Mouse (Mus musculus): Measurements from ENCODE around the gene Ston2. TPM values are rescaled to one million over a fixed set of nuclear protein-coding genes. Genes with fewer than 3 reads are reported as not detected.
A peak's percentile ranks its signal among the peaks of the same experiment; 100 is the strongest.

Gene Ston2
- polyA plus RNA-seq, 1 experiment from 2014 or later: 8.4 TPM

DNA sequence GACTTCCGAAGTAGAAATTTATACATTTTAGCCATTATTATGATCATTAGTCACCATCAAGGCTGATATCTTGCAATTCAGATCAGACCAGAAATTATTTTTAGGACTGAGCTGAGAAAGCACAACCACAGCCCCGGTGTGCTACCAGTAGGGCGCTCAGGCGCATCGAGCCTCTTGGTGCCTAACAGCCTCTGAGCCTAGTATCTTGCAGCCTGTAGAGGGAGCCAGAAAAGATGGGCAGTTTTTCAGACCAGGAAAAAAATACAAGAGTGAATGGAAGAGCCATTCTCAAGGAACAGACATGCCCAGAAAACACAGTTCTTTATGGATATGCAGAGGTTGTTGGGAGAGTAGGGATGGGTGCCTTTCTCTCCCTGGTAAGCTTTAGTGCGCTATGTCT lies 115.0 kb downstream of the Ston2 start:
- no peaks in the 10 kb centered on the region for H3K9me3 ChIP-seq (ENCODE audit: control insufficient read depth, low read length)
- WGBS: 87% methylated on average over 6 of the region's 6 CpGs
- 0 out of 2 replicates have a peak, but pooled peaks cover 2% of the 10 kb centered on the region for H3K4me1 ChIP-seq (ENCODE audit: control insufficient read depth, insufficient read depth, low read length)
- ATAC-seq (ENCODE audit: low FRiP score) (no peak), DNase-seq (ENCODE audit: low spot score, missing footprints) (no peak)
- H3K4me2 ChIP-seq: no peak overlapping the region
- no peak overlapping the region for H3K27ac ChIP-seq (ENCODE audit: low read depth, low read length)
- no peaks in the 10 kb centered on the region for H3K27me3 ChIP-seq (ENCODE audit: control insufficient read depth, insufficient read depth, low read length)
- no peak overlapping the region for H3K9ac ChIP-seq (ENCODE audit: low read length)
- no peak overlapping the region for H3K4me3 ChIP-seq (ENCODE audit: low read depth, low read length)
- H3K36me3 ChIP-seq (ENCODE audit: control insufficient read depth, insufficient read depth, low read length): no peaks in the 10 kb centered on the region

- Histone ChIP-seq H3K27ac (ENCODE audit: low read depth, low read length) (no peak overlapping the region), H3K27me3 (ENCODE audit: control insufficient read depth, insufficient read depth, low read length) (no peaks in the 10 kb centered on the region), H3K36me3 (ENCODE audit: control insufficient read depth, insufficient read depth, low read length) (no peaks in the 10 kb centered on the region), H3K4me3 (ENCODE audit: low read depth, low read length) (no peak overlapping the region), H3K4me1 (ENCODE audit: control insufficient read depth, insufficient read depth, low read length) (0 out of 2 replicates have a peak, but pooled peaks cover 2% of the 10 kb centered on the region), H3K9me3 (ENCODE audit: control insufficient read depth, low read length) (no peaks in the 10 kb centered on the region), H3K9ac (ENCODE audit: low read length) (no peak overlapping the region), H3K4me2 (no peak overlapping the region)
- no peak for DNase-seq (ENCODE audit: low spot score, missing footprints)
- ATAC-seq (ENCODE audit: low FRiP score): no peak
- WGBS: 89% methylated on average over 7 of the region's 7 CpGs
Measured at GRCm38 (mm10) chr12:91672528-91672927, 115.7 kb downstream of the Ston2 start.

- Histone ChIP-seq H3K36me3 (ENCODE audit: control insufficient read depth, insufficient read depth, low read length) (no peaks in the 10 kb centered on the region), H3K4me3 (ENCODE audit: low read depth, low read length) (no peak overlapping the region), H3K9ac (ENCODE audit: low read length) (no peak overlapping the region), H3K4me2 (no peak overlapping the region), H3K27ac (ENCODE audit: low read depth, low read length) (no peak overlapping the region), H3K27me3 (ENCODE audit: control insufficient read depth, insufficient read depth, low read length) (no peaks in the 10 kb centered on the region), H3K9me3 (ENCODE audit: control insufficient read depth, low read length) (no peaks in the 10 kb centered on the region), H3K4me1 (ENCODE audit: control insufficient read depth, insufficient read depth, low read length) (0 out of 2 replicates have a peak, but pooled peaks cover 2% of the 10 kb centered on the region)
- WGBS: 64% methylated on average over 16 of the region's 16 CpGs
- DNase-seq (ENCODE audit: low spot score, missing footprints): no peak
- ATAC-seq (ENCODE audit: low FRiP score): no peak
Measured at GRCm38 (mm10) chr12:91668529-91669245, 119.5 kb downstream of the Ston2 start.

GRCm38 (mm10) chr12:91667741-91668140 lies 120.4 kb downstream of the Ston2 start:
- no peak overlapping the region for H3K4me3 ChIP-seq (ENCODE audit: low read depth, low read length)

GRCm38 (mm10) chr12:91666607-91667006 lies 121.6 kb downstream of the Ston2 start:
- H3K27ac ChIP-seq (ENCODE audit: low read depth, low read length): no peak overlapping the region
- DNase-seq (ENCODE audit: low spot score, missing footprints) (peak; percentile 53), ATAC-seq (ENCODE audit: low FRiP score) (no peak)
- H3K4me2 ChIP-seq: no peak overlapping the region
- 0 out of 2 replicates have a peak, but pooled peaks cover 2% of the 10 kb centered on the region for H3K4me1 ChIP-seq (ENCODE audit: control insufficient read depth, insufficient read depth, low read length)
- WGBS: 86% methylated on average over 3 of the region's 3 CpGs
- H3K27me3 ChIP-seq (ENCODE audit: control insufficient read depth, insufficient read depth, low read length): no peaks in the 10 kb centered on the region
- H3K9ac ChIP-seq (ENCODE audit: low read length): no peak overlapping the region
- H3K36me3 ChIP-seq (ENCODE audit: control insufficient read depth, insufficient read depth, low read length): no peaks in the 10 kb centered on the region
- H3K9me3 ChIP-seq (ENCODE audit: control insufficient read depth, low read length): no peaks in the 10 kb centered on the region
- no peak overlapping the region for H3K4me3 ChIP-seq (ENCODE audit: low read depth, low read length)

More at GRCm38 (mm10) chr12:91667741-91668140, 120.4 kb downstream of the Ston2 start:
- no peak overlapping the region for H3K4me2 ChIP-seq
- no peak overlapping the region for H3K9ac ChIP-seq (ENCODE audit: low read length)
- no peak for ATAC-seq (ENCODE audit: low FRiP score)
- H3K36me3 ChIP-seq (ENCODE audit: control insufficient read depth, insufficient read depth, low read length): no peaks in the 10 kb centered on the region
- no peaks in the 10 kb centered on the region for H3K27me3 ChIP-seq (ENCODE audit: control insufficient read depth, insufficient read depth, low read length)
- H3K9me3 ChIP-seq (ENCODE audit: control insufficient read depth, low read length): no peaks in the 10 kb centered on the region
- WGBS: 89% methylated on average over 7 of the region's 7 CpGs
- H3K4me1 ChIP-seq (ENCODE audit: control insufficient read depth, insufficient read depth, low read length): 0 out of 2 replicates have a peak, but pooled peaks cover 2% of the 10 kb centered on the region
- DNase-seq (ENCODE audit: low spot score, missing footprints): no peak
- H3K27ac ChIP-seq (ENCODE audit: low read depth, low read length): no peak overlapping the region

DNA sequence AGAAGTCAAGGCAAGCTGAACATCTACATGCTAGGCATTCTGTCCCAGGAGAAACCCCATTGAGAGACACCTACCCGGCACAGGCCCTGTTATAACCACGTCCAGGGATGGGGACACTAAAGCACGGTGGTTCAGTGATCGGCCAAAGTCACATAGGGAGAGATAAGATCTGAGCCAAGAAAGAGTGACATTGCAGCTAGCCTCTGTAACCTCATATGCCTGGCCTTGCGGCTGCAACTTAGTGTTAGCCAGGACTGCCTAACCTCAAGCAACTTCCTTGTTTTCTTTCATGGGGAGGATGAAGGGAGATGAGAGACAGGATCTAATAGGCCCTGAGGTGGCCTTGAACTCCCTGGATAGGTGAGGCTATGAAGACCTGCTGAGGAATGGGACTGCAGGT lies 122.8 kb downstream of the Ston2 start:
- Histone ChIP-seq H3K36me3 (ENCODE audit: control insufficient read depth, insufficient read depth, low read length) (no peaks in the 10 kb centered on the region), H3K4me3 (ENCODE audit: low read depth, low read length) (no peak overlapping the region), H3K27ac (ENCODE audit: low read depth, low read length) (no peak overlapping the region), H3K4me2 (no peak overlapping the region), H3K27me3 (ENCODE audit: control insufficient read depth, insufficient read depth, low read length) (no peaks in the 10 kb centered on the region), H3K9me3 (ENCODE audit: control insufficient read depth, low read length) (no peaks in the 10 kb centered on the region), H3K4me1 (ENCODE audit: control insufficient read depth, insufficient read depth, low read length) (0 out of 2 replicates have a peak, but pooled peaks cover 2% of the 10 kb centered on the region), H3K9ac (ENCODE audit: low read length) (no peak overlapping the region)
- no peak for ATAC-seq (ENCODE audit: low FRiP score)
- 85% methylated on average over 5 of the region's 5 CpGs for WGBS
- no peak for DNase-seq (ENCODE audit: low spot score, missing footprints)

DNA sequence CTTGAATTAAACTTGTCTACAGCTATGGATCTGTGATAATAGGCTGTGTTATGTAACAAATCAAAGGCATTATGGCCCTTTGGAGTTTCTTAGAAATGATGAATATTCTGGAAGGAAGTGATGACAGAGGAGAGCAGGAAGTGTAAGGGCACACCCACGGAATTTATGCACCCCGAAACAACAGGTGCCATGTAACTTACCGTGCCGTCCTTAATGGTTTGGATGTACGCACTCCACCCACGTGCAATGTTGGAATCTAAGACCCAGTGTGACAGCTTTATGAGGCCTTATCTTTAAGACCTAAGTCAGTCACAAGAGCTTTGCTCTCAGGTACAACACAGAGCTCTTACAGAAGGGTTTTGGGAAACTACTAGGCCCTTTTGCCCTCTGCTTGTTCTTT lies 124.9 kb downstream of the Ston2 start:
- ATAC-seq (ENCODE audit: low FRiP score): no peak
- no peak for DNase-seq (ENCODE audit: low spot score, missing footprints)
- 94% methylated on average over 6 of the region's 6 CpGs for WGBS
- no peak overlapping the region for H3K27ac ChIP-seq (ENCODE audit: low read depth, low read length)
- H3K4me1 ChIP-seq (ENCODE audit: control insufficient read depth, insufficient read depth, low read length): no peaks in the 10 kb centered on the region
- H3K4me3 ChIP-seq (ENCODE audit: low read depth, low read length): no peak overlapping the region
- H3K27me3 ChIP-seq (ENCODE audit: control insufficient read depth, insufficient read depth, low read length): no peaks in the 10 kb centered on the region
- no peak overlapping the region for H3K9ac ChIP-seq (ENCODE audit: low read length)
- H3K36me3 ChIP-seq (ENCODE audit: control insufficient read depth, insufficient read depth, low read length): no peaks in the 10 kb centered on the region
- no peak overlapping the region for H3K4me2 ChIP-seq
- H3K9me3 ChIP-seq (ENCODE audit: control insufficient read depth, low read length): no peaks in the 10 kb centered on the region

- Histone ChIP-seq H3K27ac (ENCODE audit: low read depth, low read length) (no peak overlapping the region), H3K36me3 (ENCODE audit: control insufficient read depth, insufficient read depth, low read length) (no peaks in the 10 kb centered on the region), H3K9ac (ENCODE audit: low read length) (no peak overlapping the region), H3K27me3 (ENCODE audit: control insufficient read depth, insufficient read depth, low read length) (no peaks in the 10 kb centered on the region), H3K4me1 (ENCODE audit: control insufficient read depth, insufficient read depth, low read length) (no peaks in the 10 kb centered on the region), H3K4me2 (no peak overlapping the region), H3K9me3 (ENCODE audit: control insufficient read depth, low read length) (no peaks in the 10 kb centered on the region), H3K4me3 (ENCODE audit: low read depth, low read length) (no peak overlapping the region)
- ATAC-seq (ENCODE audit: low FRiP score) (no peak), DNase-seq (ENCODE audit: low spot score, missing footprints) (no peak)
- 91% methylated on average over 4 of the region's 4 CpGs for WGBS
Measured at GRCm38 (mm10) chr12:91662844-91663243, 125.3 kb downstream of the Ston2 start.

DNA sequence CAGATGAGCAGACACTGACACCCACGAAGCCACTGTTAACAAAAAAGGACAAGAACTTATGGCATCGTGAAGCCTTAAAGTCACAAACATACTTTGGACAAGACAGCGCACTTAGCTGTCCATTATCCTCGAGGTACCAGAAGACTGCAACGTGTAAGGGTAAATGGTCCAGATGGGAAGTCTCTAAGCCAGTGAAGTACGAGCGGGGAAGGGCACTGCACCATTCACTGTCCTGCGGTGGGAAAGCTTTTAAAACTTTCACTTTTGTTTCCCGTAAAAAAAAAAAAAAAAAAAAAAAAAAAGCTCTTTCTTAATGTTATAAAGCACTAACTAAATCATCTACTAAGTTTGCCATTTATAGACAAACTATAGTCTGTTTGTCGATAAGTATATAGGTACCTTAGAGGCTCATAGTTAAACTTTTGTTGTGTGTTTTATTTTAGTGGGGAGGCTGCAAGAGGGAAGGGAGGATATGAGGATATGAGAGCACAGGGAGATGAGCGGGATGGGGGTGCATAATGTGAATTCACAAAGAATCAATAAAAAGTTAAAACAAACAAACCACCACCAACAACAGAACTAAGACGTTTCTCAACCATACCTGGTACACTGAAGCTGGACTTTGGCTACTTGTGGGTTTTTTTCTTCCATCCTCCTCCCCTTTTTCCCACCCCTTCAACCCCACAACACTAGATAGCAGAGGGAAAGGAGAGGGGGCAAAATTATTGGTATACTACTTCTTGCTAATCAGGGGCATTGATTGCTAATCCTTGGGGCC lies 127.4 kb downstream of the Ston2 start:
- Histone ChIP-seq H3K9ac (ENCODE audit: low read length) (no peak overlapping the region), H3K9me3 (ENCODE audit: control insufficient read depth, low read length) (no peaks in the 10 kb centered on the region), H3K27ac (ENCODE audit: low read depth, low read length) (no peak overlapping the region), H3K4me2 (no peak overlapping the region), H3K36me3 (ENCODE audit: control insufficient read depth, insufficient read depth, low read length) (no peaks in the 10 kb centered on the region), H3K27me3 (ENCODE audit: control insufficient read depth, insufficient read depth, low read length) (no peaks in the 10 kb centered on the region), H3K4me1 (ENCODE audit: control insufficient read depth, insufficient read depth, low read length) (no peaks in the 10 kb centered on the region), H3K4me3 (ENCODE audit: low read depth, low read length) (no peak overlapping the region)
- WGBS: 94% methylated on average over 12 of the region's 12 CpGs
- DNase-seq (ENCODE audit: low spot score, missing footprints) (no peak), ATAC-seq (ENCODE audit: low FRiP score) (no peak)
